Mouse (Mus musculus) layer of hippocampus, postnatal 36 days (tissue): Measurements from ENCODE around the gene Slc16a3. TPM values are rescaled to one million over a fixed set of nuclear protein-coding genes. Genes with fewer than 3 reads are reported as not detected.

Source experiments
- DNase-seq, 2 experiments: peaks; one replicate each; pipeline ENCODE4 v3.0.0; 2022
- total RNA-seq, 2 experiments: library from RNA; stranded (reverse); gene quantifications; 2 replicates each; pipeline ENCODE4 v1.2.3; 2021

Gene Slc16a3
- total RNA-seq = 1 to 10 TPM; 2.3 to 2.5 TPM

DNA sequence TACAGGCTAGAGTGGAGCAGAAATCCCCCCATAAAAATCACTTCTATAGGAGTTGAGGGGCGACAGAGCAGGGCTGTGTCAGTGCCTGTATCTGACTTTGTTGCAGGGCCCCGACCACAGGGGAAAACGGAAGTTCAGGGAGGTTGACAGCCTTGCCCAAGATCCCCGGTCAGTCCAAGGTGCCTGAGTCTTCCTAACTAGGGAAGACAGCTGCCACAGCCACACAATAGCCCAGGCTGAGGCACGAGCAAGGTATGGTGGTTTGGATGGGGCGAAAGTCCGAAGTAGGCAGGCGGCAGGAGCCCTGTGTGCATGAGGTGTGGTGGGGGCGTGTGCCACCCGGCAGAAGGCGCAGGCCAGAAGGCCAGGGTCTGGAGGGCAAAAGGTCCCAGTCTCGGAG is at the start of gene Slc16a3:
TSS of gene Slc16a3 (plus strand) at position 153 of the 400 bp plus-strand sequence.
- no peak for DNase-seq

GRCm38 (mm10) chr11:120900276-120901244 is 47.7 kb upstream of the Slc16a3 start:
- DNase-seq = no peak

DNA sequence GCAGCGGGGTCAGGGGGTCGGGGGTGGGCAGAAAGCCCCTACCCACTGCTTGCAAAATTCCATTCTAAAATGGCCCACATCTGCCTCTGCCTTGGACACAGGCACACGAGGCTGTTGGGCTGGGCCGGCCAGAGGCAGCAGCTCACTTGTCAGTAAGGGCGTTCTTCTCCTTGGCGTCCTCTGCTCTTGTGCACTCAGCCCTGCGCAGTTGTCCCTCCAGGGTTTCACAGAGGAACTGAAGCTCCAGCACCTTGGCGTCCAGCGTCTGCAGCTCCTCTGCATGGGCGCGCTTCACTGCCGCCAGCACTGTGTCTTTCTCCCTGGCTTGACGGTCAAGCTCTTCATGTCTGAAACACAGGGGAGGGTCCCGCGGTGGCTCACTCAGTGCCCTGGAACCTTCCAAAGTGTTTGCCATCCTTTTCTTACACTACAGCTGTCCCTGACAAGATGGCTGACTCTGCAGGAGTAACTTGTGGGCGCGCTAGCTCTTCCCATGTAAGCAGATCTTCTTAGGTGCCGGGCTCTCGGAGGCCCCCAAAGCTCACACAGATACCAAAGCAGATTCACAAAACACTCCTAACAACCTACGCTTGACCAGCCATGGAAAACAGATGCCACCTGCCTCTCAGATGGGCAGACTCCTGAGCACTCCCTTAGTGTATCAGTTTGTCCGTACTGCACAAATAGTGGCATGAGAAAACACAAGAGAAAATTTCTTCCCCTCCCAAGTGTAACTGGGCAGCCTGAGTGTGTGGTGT is 46.4 kb upstream of the Slc16a3 start:
- no peak for DNase-seq

DNA sequence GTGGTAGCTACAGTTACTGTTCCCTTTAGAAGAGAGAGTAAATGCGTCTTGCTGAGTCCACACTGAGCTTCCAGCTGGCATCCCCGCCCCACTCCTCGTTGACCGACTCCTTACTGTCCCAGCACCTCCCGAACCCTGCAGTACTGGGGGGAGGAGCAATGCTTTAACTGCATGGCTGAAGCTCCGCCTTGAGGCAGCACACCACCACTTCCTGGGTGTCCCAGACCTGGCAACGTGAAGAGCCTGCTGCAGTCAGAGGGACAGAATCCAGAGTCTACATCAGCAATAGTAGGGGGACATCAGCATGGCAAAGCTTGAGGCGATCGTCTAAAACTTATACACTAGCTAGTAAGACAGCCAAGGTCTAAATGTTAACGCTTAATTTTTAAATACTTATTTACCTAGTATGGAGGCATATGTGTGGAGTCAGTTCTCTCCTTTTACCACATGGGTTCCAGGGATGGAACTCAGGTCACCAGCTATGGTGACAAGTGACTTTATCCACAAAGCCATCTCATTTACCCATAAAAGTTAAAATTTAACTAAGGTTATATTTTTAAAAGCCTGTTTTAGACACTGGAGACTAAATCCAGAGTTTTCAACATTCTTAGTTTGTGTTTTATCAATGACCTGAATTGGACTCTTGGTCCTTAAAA is 45.7 kb upstream of the Slc16a3 start:
- no peak for DNase-seq

GRCm38 (mm10) chr11:120903159-120903850 is 45.0 kb upstream of the Slc16a3 start:
- no peak for DNase-seq

GRCm38 (mm10) chr11:120904561-120904960 is 43.7 kb upstream of the Slc16a3 start:
- no peak for DNase-seq

DNA sequence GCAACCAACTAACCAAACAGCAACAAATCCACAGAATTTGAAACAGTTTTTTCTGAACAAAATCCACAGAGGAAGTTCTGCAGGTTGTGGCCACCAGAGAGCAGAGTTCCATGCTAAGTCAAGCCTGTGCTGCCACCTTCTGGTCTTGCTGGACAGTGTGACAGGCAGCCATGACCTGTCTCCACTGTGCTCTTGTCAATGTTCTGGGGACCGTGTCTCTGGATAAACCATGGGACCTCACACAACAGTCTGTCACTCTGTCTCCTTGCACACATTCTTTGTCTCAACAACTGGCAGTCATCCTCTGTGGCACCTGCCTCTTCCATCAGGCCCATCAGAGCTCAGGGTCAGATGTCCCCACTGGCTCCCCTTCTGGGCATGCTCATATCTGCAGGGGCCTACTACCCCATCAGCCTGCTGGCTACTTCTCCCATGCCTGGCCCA is 42.8 kb upstream of the Slc16a3 start:
- DNase-seq = peak; percentile 65 to 67

DNA sequence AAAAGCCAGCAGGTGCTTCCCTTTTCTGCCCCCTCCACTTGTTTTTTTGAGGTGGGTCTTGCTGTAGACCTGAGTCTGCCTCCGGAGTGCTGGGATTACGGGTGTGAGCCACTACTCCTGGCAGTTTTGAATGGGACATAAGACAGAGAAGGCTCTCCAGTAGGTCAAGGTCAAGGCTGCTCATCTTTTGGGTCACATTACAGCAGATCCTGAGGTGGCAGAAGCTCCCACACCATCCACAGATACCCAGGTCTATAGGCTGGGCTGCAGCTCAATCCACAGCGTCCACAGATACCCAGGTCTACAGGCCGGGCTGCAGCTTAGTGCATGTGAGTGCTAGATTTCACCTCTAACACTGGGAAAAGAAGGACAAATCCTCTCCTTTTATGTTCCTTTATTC is 34.5 kb upstream of the Slc16a3 start:
- DNase-seq = no peak

DNA sequence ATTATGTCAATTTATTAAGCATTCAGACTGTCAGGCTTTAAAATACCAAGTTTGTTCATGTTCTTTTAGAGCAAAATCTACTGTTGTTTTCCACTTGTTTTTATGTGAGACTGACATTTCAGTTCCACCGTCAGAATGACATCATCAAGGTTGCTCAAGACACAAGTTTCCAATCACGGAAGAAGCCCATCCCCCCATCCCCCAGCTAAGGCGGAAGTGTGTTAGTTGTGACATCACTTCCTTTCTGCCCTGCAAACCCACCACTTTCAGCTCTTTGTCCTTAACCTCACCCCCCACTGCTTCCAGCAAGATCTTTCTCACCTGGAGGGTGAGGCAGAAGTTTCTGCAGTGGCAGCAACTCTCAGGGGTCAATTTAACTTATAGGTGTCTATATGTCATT is 31.8 kb upstream of the Slc16a3 start:
- no peak for DNase-seq

DNA sequence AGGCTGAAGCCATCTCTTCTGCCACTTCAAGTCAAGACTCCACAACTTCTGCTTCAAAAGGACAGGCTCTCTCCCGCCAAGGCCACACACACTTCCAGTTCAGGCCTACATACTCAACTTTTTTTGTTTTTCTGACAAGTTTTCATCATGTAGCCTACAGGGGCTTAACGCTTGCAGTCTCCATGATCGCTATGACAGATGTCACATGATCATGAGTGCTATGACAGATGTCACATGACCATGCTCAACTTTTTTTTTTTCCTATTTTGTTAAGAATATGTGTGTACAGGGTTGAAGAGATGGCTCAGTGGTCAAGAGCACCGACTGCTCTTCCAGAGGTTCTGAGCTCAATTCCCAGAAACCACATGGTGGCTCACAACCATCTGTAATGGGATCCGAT is 30.5 kb upstream of the Slc16a3 start:
- DNase-seq = no peak

DNA sequence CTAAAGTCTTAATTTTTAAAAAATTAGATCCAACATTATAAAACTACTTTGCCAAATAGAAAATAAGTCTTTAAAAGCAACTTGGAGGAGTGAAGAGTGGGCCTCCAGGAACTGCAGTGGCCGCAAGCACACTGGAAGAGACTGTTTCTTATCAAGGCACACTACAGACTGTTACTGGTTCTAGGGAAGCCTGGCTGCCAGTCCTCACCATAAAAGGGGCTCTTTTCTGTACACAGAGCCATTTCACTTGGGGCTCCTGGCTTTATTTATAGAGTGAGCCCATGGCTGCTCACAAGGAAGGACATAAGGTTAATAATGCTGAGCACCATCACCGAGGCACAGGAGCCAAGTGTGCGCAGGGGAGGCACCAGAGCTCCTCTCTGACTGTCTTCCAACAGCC is 25.8 kb upstream of the Slc16a3 start:
- no peak for DNase-seq

- DNase-seq = no peak
These were observed 19.8 kb upstream of the Slc16a3 start for GRCm38 (mm10) chr11:120928468-120928867.

DNA sequence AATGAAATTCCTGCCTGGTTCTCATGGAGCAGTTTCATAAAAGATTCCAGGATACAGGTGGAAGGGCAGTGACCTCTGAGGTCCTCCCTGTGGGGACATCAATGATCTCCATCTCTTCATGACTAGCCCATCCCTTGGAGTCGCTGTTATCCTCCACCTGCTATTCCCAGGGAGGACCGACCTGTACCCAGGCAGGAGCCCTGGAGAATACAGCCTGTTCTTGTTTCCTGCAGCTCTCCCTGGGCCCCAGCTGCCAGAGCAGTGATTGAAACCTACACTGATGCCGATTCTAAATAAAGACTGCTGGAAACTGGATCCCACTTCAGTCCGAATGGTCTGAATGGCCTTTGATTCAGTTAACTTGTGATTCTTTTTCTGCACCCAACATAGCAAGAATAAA is 16.8 kb upstream of the Slc16a3 start:
- no peak for DNase-seq

DNA sequence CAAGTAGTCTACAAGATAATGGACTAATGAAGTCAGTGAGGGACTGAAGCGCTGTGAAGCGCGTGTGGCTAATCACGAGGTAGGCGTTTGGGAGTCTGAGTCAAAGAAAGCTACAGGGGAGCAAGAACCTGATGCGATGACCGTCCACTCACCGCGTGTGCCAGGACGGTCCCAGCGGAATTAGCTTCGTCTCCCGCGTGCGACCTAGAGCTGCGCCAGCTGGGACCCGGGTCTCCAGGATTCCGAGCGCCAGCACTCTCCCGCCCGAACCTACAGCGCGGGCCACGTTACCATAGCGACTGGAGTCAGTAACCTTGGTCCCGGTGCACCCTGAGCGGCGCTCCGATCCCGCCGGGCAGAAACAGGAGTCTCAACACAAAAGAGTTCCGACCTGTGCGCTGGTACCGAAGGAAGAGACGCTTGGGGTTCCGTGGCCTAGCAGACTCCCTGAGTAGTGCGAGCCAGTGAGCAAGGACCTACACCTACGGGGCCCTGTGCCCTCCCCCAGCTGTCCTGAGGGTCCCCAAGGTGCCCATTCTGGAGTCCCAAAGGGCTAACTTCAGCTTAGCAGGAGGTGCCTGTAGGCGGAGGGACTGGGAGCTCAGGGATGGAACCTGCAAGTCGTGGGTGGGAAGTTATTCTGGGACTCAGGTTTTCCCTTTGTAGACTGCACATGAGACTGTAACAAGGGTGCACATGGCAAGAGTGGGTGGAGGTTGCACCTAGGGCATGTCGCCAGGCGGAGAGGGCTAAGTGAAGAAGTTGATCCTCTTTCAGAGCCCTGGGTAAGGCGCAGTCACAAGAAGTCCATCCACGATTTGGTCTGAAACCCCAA is 15.5 kb upstream of the Slc16a3 start, which contains the start of gene Ccdc57:
TSS of gene Ccdc57 (minus strand) at position 309 of the 835 bp plus-strand sequence.
- peak; percentile 91 to 92 for DNase-seq

DNA sequence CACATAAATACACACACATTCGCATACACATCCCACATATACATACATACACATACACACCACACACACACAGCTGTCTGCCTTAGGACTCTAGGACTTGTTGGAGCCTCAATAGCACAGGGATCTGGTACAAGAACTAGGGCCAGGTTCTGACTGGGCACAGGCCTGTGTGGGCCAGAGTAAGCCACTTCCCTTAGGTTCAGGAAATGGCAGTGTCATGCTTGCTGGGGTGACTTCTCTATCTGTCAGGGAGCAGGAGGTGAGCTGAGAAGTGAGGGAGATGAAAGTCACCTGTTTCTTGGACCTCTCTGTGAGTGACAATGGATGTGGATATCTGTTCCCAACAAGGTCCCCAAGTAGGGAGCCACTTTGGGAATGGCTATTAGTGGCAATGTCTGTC is 10.3 kb upstream of the Slc16a3 start:
- DNase-seq = no peak

DNA sequence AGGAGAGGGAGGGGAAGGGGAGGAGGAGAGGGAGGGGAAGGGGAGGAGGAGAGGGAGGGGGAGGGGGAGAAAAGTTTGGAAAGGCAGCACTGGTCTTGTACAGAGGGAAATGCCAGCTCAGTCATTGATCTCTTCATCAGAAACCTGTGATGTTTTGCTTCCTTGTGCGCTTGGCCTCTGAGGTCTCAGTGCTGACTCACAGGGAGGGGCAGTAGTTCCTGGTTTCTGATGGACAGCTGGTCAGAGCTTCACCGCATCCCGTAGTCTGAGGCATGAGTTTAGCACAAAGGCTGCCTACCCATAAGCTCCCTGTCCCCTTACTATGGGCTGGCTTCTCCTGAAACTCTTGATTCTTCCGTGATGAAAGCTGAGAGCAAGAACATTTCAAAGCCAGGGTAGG is 9.5 kb upstream of the Slc16a3 start:
- no peak for DNase-seq

GRCm38 (mm10) chr11:120939712-120940341 is 8.5 kb upstream of the Slc16a3 start:
- no peak for DNase-seq

GRCm38 (mm10) chr11:120940959-120941358 is 7.3 kb upstream of the Slc16a3 start:
- no peak for DNase-seq

DNA sequence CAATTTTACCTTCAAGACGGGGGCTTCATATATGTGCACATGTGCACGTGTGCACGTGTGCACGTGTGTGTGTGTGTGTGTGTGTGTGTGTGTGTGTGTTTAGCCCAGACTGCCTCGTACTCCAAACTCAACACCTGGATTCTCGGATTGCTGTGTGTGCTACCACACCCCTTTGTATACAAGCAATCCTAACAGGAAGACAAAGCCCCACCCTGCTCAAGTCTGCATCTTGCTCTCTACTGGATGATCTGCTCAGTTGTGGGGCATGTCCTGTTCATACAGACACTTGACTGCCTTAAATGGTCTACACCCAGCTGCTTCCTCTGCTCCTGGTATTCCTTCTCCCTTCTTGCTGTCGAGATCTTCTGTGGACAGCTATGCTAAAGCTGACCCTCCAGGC is 3.0 kb upstream of the Slc16a3 start:
- DNase-seq = no peak

DNA sequence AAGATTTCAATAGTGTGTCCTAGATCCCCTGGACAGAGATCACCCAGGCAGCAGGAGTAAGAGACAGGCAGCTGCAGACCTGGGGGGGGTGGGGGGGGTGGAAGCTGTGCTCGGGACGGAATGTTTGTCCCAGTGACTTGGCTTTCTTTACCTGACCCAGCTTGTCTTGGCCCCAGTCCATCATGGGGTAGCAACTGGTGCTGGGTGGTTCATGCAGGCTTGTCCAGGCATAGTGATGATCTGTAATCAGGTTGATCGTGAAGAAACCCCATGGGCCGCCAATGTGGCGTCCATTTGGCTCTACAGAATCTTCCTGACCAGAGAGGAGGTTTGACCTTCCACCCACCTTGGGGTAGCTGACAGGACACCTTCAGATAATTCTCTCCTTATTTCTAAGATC is 2.4 kb upstream of the Slc16a3 start:
- no peak for DNase-seq
